Mouse (Mus musculus) urinary bladder, postnatal 25 days (tissue): ENCODE measurements around the gene Rab5b.

Experiments used
- DNase-seq: peaks from one replicate; pipeline ENCODE4 v3.0.0; 2022; ENCODE audit warnings: low spot score

Rab5b gene

DNA sequence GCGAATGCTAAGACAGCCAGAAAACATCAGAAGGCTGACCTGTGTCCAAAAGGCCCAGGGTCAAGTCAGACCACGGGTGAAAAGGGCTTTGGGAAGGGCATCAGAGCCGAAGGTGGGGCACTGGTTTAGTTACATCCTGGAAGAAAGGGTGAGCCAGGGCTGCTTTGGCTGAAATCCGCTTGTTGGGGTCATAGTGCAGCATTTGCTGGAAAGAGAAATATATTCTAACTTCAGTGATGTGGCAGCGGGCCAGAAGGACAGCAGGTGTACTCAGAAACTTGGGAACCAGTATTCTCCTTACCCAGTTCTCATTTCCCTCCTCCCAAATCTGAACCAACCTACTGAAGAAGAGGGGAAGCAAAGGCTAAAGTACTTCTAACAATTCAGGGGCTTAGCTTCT, 2.9 kb upstream of the Rab5b start:
- DNase-seq, result no peak

DNA sequence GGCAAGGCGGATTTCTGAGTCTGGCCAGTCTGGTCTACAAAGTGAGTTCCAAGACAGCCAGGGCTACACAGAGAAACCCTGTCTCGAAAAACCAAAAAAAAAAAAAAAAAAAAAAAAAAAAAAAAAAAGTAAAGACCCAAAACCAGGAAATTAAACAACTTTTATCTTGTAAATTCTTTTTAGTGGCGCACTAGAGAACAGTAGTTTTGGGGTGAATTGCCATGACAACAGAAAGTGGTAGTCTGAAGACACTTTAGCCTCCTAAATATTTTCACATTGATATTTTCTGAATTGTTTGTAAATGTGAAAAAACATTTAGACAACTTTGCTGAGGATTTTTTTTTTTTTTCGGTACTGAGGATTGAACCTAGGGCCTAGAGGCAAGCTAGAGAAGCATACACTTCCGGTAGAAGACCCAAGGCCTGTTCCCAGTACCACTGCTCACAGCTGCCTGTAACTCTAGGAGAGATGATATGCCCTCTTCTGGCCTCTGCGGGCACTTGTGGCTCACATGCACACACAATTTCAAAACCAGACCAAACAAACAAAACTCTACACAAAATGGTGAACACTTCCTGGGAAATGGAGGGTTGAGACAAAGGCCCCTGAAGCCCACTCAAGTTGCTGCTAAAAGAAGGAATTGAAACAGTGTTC, 1.1 kb upstream of the Rab5b start:
- DNase-seq, result no peak

GRCm38 (mm10) chr10:128695411-128695991, 563 bp downstream of the Rab5b start:
- DNase-seq, result no peak

DNA sequence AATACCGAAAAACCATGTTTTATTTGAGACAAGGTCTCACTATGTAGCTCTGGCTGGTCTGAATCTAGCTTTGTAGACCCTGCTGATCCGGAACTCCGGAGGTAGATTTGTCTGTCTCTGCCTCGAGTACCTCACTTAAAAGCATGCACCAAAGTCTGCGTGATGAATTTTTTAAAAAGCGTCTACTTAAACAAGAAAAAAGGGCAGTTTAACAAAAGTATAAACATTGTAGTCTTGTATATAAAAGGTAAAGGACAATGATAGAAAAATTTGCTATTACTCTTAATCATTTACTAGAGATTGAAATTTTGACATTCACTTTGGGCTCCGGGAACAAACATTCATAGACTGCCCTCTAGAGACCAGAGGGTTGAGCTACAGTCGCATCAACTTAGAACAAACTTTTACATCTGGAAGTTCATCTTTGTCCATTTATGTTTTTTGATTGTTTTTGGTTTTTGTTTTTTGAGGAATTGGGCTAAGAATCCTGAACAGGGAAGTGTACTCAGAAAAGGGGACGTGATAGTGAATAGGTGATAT, 21.5 kb downstream of the Rab5b start:
- no peak for DNase-seq

GRCm38 (mm10) chr10:128673763-128674468, 22.1 kb downstream of the Rab5b start, which contains the start of gene Suox:
TSS of gene Suox (minus strand) at chr10:128674073.
- peak; percentile 70 for DNase-seq

DNA sequence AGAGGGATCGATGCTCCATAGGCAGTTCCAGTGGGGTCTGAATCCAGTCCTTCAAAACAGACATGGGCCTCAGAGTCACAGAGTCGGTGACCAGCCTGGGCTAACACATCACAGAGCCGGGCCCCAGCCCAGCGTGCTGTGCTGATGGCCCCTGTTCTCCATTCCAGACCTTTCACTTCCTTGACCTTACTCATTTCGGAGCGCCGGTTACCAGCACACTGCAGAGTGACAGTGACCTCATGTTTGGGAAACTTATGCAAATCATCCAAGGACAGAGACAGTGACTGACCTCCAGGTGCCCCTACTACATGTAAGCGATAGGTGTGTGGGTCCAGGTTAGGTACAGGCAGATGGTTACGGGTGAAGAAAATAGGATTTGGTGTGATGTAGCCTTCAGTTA, 24.9 kb downstream of the Rab5b start:
- DNase-seq, result no peak

DNA sequence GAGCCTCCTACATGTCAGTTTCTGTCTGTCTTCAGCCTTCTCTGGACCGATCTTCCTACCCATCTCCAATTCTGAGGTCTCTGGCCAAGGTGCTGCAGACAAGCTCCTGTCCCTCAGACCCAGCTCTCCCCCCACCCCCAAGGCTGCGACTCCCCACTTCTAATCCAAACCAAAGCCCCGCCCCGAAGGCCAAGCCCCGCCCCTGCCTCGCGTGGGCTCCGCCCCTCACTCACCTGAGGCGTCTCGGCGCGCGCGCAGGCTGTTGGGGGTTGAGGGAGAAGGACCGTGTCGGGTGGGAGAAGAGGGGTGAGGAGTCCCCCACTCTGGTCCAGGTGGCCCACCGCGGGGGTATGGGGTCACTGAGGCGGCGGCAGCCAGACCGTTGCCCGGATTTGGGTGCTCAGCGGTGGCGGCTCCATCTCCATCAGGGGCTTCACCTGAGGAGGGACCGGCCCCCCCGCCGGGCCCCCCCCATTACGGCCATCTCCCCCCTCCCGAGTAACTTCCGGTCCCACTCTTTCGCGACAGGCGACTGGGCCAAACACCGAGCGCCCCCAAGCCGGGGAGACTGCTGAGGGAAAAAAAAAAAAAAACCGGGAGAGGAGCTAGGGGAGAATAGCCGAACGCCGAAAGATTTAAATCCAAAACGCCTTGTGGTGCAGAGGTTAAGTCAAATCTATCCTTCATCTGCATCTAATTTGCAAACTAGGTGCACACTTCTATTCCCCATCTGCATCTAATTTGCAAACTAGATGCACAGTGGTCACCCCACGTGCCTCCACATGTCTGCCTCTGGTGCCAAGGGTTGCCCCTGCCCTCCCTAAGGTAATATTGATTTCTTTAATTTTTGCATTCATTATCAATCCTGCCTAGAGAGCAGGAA, 27.0 kb downstream of the Rab5b start:
- peak; percentile 70 for DNase-seq

DNA sequence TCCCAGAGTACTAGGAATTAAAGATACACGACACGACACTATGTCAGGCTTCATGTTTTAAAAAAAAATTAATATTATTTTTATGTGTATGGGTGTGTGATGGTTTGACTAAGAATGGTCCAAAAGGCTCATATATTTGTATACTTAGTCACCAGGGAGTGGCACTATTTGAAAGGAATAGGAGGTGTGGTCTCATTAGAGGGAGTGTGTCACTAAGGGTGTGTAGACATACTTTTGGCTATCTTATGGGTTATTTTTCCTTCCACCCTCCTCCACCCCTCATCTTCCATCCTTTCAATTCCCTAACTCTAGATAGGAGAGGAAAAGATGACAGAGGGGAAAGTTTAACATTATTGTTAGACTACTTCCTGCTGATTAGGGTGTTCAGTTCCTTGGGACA, 30.3 kb downstream of the Rab5b start:
- DNase-seq, result no peak

DNA sequence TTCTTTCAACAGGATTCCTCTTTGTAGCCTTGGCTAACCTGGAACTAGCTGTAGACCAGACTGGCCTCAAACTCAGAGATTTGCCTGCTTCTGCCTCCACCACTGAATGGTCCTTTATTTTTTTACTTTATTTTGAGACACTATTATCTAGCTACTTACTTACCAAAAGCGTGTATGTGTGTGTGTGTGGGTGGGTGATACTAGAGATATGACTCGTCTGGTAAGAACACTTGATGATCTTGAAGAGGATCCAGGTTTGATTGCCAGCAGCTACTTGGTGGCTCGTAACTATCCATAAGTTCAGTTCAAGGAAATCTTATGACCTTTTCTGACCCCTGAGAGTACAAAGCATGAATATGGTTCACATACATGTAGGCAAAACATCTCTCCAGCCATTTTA, 30.8 kb downstream of the Rab5b start:
- DNase-seq, result no peak

GRCm38 (mm10) chr10:128664808-128665207, 31.3 kb downstream of the Rab5b start:
- DNase-seq, result no peak

DNA sequence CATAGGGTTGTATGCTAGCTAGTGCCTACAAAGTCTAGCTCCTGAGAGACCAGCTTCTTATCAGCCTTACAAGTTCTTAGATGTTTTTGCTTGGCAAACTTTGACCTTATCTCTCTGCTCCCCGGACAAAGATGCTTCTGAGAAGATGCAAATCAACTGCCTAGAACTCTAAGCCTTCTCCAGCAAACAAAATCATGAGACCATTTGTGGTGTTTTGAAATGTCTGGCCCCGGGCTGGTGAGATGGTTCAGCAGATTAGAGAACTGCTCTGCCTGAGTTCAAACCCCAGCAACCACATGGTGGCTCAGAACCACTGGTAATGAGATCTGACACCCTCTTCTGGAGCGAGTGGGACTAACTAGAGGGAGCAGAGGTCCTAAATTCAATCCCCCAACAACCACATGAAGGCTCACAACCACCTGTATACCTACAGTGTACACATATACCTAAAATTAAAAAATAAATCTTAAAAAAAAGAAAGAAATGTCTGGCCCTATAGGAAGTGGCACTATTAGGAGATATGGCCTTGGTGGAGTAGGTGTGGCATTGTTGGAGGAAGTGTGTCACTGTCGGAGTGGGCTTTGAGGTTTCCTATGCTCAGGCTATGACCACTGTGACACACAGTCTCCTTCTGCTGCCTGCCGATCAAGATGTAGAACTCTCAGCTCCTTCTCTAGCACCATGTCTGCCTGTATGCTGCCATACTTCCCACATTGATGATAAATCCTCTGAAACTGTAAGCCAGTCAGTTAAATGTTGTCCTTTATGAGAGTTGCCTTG, 32.4 kb downstream of the Rab5b start:
- no peak for DNase-seq

GRCm38 (mm10) chr10:128662465-128662864, 33.6 kb downstream of the Rab5b start:
- DNase-seq, result no peak

GRCm38 (mm10) chr10:128659490-128659889, 36.6 kb downstream of the Rab5b start:
- no peak for DNase-seq

DNA sequence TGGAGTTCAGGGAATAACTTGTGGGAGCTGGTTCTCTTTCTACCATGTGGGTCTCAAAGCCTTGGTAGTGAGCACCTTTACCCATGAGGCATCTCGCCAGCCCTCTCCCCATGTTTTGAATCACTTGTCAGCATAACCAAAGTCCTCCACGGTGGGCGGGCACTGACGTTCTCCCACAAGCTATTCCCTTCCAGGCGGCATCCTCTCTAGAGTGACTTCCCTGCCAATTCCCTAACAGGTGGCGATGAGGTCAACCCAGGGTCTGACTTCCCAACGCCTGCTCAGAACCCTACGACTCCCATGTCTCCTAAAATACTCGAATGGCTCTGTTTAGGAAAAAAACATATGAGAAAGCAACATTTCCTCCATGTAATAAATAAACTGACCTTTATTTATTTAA, 38.2 kb downstream of the Rab5b start:
- no peak for DNase-seq

- DNase-seq, result no peak
Measured at GRCm38 (mm10) chr10:128656731-128657130, 39.3 kb downstream of the Rab5b start.

- DNase-seq, result no peak
Measured at GRCm38 (mm10) chr10:128655254-128655653, 40.8 kb downstream of the Rab5b start.

GRCm38 (mm10) chr10:128653866-128654265, 42.2 kb downstream of the Rab5b start:
- no peak for DNase-seq

DNA sequence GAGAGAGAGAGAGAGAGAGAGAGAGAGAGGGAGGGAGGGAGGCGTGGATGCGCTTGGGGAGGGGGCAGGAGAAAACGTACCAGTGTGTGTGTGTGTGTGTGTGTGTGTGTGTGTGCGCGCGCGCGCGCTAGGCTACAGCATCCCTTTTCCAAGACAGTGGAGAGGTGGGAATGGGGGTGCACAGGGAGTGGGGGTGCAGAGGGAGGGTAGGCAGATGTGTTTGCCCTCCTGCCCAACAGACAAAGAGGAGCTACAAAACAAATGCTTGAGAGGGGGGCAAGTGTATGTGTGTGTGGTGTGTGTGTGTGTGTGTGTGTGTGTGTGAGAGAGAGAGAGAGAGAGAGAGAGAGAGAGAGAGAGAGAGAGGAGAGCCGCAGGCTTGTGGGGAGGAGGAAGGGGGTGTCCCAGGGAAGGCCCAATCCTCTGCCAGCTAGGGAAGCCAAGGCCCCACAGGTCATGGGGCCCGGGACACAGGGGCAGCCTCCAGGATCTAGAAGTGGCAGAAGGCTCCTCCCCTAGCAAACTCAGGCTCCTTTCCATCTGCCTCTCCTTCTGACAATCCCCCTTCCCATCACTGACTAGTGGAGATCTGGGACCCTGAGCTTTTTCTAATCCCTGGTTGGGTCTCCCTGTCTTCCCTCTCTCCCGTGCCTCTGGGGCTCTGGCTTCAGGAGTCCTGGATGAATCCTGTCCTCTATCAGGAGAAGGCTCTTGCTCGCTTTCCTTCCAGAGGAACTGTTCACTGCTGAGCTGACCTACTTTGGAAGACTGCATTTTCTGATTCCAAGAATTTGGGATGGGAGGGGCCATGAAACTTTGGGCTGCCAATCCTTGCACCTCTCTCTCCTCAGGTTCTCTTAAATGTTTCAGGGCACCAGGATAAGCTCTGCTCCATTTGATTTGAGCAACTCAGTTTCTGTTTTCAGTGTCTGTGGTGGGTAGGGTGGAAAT, 49.6 kb downstream of the Rab5b start:
- no peak for DNase-seq

DNA sequence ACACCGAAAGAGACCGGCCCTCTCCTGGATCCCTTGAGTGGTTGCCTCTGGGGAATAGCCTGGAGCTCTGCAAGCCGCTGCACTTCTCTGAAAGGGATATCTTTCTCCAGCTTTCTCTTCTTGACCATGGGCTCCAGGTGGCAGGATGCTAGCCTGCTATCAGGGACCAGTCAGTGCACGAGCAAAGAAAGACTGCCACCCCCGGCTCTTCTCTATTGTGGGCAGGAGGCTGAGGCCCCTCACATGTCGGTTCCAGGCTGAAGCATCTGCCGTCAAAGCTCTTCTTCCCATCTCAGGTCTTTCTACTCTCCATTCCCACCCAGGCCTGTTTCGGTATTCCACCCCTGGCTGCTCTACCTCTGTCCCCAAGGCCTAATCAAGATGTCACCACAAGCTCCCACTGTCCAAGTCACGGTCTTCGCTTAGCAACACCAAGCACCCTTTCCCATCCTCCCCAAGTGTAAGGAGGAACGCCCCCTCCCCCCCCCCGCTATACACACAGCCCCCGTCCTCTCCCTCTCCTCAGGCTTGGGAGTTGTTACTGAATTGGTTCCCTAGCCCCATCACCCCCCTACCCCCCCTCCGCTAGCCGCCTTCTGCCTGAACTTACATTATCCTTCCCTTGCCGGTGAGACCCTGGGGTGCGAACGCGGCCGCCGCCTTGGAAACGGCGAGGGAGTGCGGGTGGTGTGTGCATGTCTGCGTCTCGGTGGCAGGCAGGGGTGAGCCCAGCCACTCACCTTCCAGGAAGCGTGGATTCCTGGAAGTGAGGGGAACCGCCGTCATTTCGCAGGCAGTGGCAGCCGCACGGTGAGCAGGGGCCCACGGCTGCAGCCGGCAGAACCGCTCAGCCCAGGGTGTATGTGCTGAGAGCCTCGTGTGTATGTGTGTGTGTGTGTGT, 50.7 kb downstream of the Rab5b start, which contains the start of gene Ikzf4:
TSS of gene Ikzf4 (minus strand) at position 881 of the 901 bp plus-strand sequence.
- peak; percentile 26 for DNase-seq
